Mouse (Mus musculus) brain, adult 10 weeks (tissue): Measurements from ENCODE around the gene Usp17lb. TPM values are rescaled to one million over a fixed set of nuclear protein-coding genes. Genes with fewer than 3 reads are reported as not detected.

Experiments
- polyA plus RNA-seq: library from polyadenylated mRNA; stranded (reverse); fragments of 350-450 nt; fragmentation: Illumina TruSeq; extraction: RNeasy Lipid Tissue Mini Kit (QIAGEN cat#74804); gene quantifications from one replicate; pipeline ENCODE4 v1.2.3, GENCODE M21; 2015; ENCODE audit warnings: low read depth, low replicate concordance

Gene Usp17lb
- not detected for polyA plus RNA-seq

DNA sequence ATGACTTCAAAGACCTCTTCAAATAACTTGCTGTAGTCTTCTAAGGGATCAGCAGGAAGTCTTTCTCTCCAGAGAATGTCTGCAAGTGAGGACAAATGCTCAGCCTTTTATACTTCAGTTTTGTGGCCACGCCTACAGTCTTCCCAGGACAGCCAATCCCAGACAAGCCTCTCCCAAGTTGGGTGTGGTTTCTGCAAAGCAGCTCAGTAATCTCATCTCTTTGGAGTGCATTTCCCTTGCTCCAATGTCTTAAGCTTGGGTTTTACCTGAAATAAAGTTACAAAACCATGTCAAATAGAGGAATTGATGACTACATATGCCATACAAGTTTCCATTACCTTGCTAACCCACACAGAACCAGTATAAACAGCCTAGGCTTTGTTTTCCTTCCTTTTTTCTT, at the start of gene Usp17lb:
Gene Usp17lb (minus strand): TSS at position 101 of the 400 bp plus-strand sequence.

DNA sequence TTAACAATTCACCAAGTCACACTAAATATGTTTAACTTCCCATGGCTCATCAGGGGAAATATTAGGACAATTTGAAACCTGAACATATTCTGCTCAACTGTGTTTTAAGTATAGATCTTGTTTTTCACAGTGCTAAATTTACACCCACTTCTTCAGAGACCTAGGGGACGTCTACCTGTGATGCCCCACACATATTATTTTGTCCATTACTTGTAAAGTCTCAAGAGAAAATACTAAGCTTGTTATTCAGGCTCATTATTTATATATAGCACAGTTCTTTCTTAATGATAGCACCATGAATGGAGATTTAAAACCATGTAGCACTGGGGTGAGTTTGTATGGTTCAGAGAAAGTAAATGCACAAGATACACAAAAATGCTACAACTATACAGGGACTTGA, 35.3 kb upstream of the Usp17lb start, which contains the start of gene Olfr665:
Gene Olfr665 (plus strand): TSS at position 301 of the 400 bp plus-strand sequence.

DNA sequence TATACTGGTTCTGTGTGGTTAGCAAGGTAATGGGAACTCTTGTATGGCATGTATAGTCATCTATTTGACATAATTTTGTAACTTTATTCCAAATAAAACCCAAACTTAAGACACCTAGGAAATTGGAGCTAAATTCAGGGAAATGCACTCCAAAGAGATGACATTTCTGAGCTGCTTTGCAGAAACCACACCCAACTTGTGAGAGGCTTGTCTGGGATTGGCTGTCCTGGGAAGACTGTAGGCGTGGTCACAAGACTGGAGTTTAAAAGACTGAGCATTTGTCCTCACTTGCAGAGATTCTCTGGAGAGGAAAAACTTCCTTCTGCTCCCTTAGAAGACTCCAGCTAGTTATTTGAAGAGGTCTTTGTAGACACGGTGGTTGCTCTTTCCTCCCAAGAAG, 14.3 kb upstream of the Usp17lb start, which contains the start of gene Usp17la:
Gene Usp17la (plus strand): TSS at position 301 of the 400 bp plus-strand sequence.

Other genes starting within 250 kb of the Usp17lb start
- gene Olfr655, start 240.8 kb downstream of the Usp17lb start, polyA plus RNA-seq = not detected
- gene Olfr656, start 228.6 kb downstream of the Usp17lb start, polyA plus RNA-seq = not detected
- not detected for gene Olfr657, start 217.8 kb downstream of the Usp17lb start, polyA plus RNA-seq
- 0.19 TPM for gene Olfr658, start 195.3 kb downstream of the Usp17lb start, polyA plus RNA-seq
- not detected for gene Olfr659, start 175.8 kb downstream of the Usp17lb start, polyA plus RNA-seq
- not detected for gene Olfr661, start 156.1 kb downstream of the Usp17lb start, polyA plus RNA-seq
- not detected for gene Usp17le, start 65.1 kb downstream of the Usp17lb start, polyA plus RNA-seq
- gene Usp17la, start 14.4 kb upstream of the Usp17lb start, polyA plus RNA-seq = not detected
- not detected for gene Olfr665, start 35.4 kb upstream of the Usp17lb start, polyA plus RNA-seq
- gene Olfr666, start 53.3 kb upstream of the Usp17lb start, polyA plus RNA-seq = not detected
- not detected for gene Olfr667, start 78.9 kb upstream of the Usp17lb start, polyA plus RNA-seq
- not detected for gene Olfr668, start 85.5 kb upstream of the Usp17lb start, polyA plus RNA-seq
- not detected for gene Olfr669, start 91.6 kb upstream of the Usp17lb start, polyA plus RNA-seq
- not detected for gene Olfr670, start 120.0 kb upstream of the Usp17lb start, polyA plus RNA-seq
- not detected for gene Olfr671, start 136.5 kb upstream of the Usp17lb start, polyA plus RNA-seq
- not detected for gene Olfr672, start 159.4 kb upstream of the Usp17lb start, polyA plus RNA-seq
- gene Olfr675, start 185.9 kb upstream of the Usp17lb start, polyA plus RNA-seq = not detected
- gene Olfr676, start 190.1 kb upstream of the Usp17lb start, polyA plus RNA-seq = not detected
- not detected for gene Olfr677, start 208.8 kb upstream of the Usp17lb start, polyA plus RNA-seq
- gene Olfr678, start 221.9 kb upstream of the Usp17lb start, polyA plus RNA-seq = not detected
- not detected for gene Olfr679, start 238.6 kb upstream of the Usp17lb start, polyA plus RNA-seq